Mouse (Mus musculus) thymus, postnatal 14 days (tissue): Measurements from ENCODE around the gene Adam22.
"Not testable (repeated sequence)": the region's sequence is repeated elsewhere in the genome, so short reads cannot be mapped to it uniquely, and the experiment has no call there.

Experiments
- DNase-seq: peaks from one replicate; pipeline ENCODE4 v3.0.0; 2021

The Adam22 gene

DNA sequence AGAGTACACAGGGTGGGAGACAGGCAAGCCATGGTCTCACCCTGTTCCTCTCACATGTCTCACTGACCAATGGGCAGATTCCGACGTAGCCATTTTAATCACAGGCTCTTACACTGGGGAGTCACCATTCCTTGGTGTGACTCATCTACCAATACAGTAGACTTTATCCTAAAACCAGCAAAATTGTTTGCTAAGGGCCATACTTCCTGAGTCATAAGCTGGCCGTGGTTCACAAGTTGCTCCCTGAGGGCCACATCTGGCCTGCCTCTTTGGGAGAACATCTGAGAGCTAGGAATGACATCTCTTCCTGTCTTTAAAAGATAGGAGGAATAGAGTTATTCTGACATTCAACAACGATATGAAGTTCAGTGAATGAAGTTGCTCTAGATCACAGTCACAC, 314.1 kb downstream of the Adam22 start:
- DNase-seq, result no peak

DNA sequence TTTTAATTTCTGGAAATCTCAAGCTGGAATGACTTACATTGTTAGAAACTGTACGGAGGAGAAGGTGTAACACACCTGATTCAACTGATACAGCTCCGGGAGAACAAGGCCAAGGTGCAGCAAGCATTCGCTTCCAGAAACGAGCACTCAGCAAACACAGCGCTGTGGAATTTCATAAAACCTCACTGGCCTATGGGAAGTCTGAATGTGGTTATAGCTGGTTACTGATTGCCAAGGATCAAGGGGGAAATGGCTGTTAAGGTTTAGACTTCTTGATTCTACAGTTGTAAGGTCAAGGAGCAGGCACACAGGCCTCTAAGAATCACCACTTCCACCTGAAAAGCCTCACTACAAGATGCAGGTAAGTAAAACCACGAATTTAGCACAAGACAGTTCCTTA, 322.1 kb downstream of the Adam22 start, which contains the start of gene Sri:
Sri (plus strand) TSS at position 224 of the 400 bp plus-strand sequence.
- DNase-seq, result no peak

DNA sequence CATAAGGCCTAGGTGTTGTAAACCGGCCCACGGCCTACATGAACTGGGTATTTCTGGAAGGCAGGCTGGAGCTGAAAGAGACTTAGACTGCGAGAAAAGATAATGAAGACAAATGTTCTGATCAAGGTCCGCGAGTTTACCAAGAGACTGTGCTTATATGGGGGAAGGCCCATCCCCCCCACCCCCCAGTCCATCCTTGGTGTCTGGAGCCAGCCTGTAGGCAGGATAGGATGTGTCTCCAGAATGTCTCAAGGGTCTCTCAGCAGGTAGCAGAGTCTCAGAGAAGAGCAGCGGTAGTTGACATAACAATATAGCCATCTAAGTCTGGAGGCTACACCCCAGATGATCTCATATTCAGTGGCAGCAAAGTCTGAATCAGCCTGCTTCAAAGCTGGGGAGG, 333.4 kb downstream of the Adam22 start:
- not testable (repeated sequence) for DNase-seq
